Mouse (Mus musculus) bone marrow, adult 2 months (tissue): ENCODE measurements around the gene Pten. TPM values are rescaled to one million over a fixed set of nuclear protein-coding genes. Genes with fewer than 3 reads are reported as not detected.

Experiments used
- H3K27ac ChIP-seq: fragments of 200-500 bp; 2 replicates; pipeline ENCODE4 v1.5.1; 2012; ENCODE audit warnings: low read depth, mild to moderate bottlenecking, control low read depth, inconsistent platforms, low read length; ENCODE audit not compliant: control insufficient read depth, poor library complexity, insufficient read depth
- H3K4me1 ChIP-seq: fragments of 200-500 bp; 2 replicates; pipeline ENCODE4 v1.6.1; 2011; ENCODE audit warnings: low read length; ENCODE audit not compliant: control insufficient read depth, insufficient read depth
- H3K4me3 ChIP-seq: fragments of 200-500 bp; replicated peaks from 2 replicates; pipeline ENCODE3; 2011; ENCODE audit warnings: mild to moderate bottlenecking, low read depth, low read length, control low read depth; ENCODE audit not compliant: control insufficient read depth
- CTCF ChIP-seq: fragments of 200-500 bp; IDR thresholded peaks from 2 replicates; pipeline ENCODE4 v1.5.1; 2011; ENCODE audit warnings: low read length, control low read depth; ENCODE audit not compliant: control insufficient read depth, insufficient read depth
- POLR2A ChIP-seq: fragments of 200-500 bp; IDR thresholded peaks from 2 replicates; pipeline ENCODE4 v1.6.1; 2011; ENCODE audit warnings: low read depth, mild to moderate bottlenecking, control low read depth, low read length, borderline replicate concordance; ENCODE audit not compliant: control insufficient read depth
- WGBS: fragments of 180-500 bp; shearing (Covaris S2); methylation state at CpG from one replicate; pipeline ENCODE4 v1.1.7; 2018; 5-methylcytosine and 5-hydroxymethylcytosine counted together
- polyA plus RNA-seq: library from polyadenylated mRNA; stranded (reverse); fragments of >200 nt; gene quantifications from 2 replicates; pipeline ENCODE4 v1.2.4, GENCODE M21; 2011; ENCODE audit warnings: low replicate concordance; ENCODE audit not compliant: missing spikeins, insufficient read depth, insufficient read length

Pten gene
- polyA plus RNA-seq, 1 experiment = 24.9 TPM

DNA sequence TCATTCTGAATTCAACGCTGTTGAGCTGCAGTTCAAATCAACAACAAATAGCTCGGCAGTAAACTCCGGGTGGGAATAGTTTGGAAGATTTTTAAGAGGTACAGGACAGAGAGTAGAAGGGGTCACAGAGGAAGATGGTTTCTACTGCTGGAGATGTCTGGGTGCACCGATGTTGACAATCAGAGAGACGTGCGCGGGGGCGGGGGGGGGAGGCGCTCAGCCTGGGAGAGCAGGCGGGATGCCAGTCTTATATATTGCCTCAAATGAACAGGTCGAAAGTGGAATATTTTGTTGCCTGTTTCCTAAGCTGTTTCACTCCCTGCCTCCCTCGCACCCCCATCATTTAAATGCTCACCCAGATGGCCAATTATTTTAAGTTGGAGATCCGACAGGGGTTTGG is 109.5 kb downstream of the Pten start:
- no peak overlapping the region for H3K4me3 ChIP-seq
- 82% methylated on average over 13 of the region's 13 CpGs for WGBS
- H3K4me1 ChIP-seq = no peaks in the 10 kb centered on the region; the same call in 1 of the 2 replicates
- H3K27ac ChIP-seq = no peak overlapping the region
- TF ChIP-seq POLR2A (no peak), CTCF (no peak)

DNA sequence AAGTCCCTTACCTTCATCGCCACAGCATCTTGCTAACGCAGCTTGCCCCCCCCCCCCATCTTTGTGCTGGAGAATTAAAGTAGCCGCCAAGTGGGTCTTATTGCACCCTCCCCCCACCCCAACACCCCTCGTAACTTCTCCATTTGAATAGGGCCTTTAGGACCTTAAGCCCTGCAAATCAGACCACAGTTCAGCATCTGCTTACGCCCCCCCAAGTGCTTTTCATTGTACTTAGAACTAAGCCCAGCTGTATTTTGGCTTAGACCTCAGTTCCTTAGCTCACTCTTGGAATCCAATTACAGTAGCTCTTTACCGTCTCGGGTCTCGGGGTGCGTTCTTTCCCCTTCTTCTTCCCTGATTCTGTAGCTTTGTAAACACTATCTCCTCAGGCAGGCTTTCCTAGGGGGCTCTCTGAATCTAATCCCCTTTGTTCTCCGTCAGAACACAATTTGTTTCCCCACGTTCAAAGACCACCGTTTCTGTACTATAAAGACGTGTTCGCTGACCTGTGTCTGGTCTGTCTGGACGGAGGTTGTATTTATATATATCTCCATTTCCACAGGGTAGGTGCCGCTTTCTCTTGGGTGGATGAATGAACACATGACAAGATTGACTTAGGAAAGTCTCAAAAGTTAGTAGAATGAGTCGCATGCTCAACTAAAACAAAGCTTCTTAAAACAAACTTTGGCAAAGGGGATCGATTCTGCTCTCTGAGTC is 110.0 kb downstream of the Pten start:
- WGBS = 81% methylated on average over 18 of the region's 18 CpGs
- H3K4me3 ChIP-seq = no peak overlapping the region
- H3K27ac ChIP-seq = no peak overlapping the region
- TF ChIP-seq CTCF = no peak
- no peak for TF ChIP-seq POLR2A
- H3K4me1 ChIP-seq = no peaks in the 10 kb centered on the region; the same call in 1 of the 2 replicates

DNA sequence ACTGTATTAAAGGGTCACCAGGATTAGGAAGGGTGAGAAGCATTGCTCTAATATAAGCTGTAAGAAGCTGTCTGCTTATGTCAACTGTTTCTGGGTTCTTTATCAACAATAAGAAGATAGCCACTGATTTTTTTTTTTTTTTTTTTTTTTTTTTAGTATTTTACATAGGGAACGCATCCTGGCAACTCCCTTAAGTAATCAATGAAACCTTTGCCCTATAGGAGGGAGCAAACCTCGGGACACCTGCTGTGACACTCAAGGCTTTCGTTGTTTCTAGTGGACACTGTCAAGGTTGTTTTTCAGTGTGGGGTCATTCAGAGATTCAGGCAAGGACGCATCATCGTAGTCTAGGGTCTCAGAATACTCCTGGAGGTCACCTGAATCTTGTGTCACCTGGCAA is 111.3 kb downstream of the Pten start:
- TF ChIP-seq CTCF = no peak
- no peak for TF ChIP-seq POLR2A
- Histone ChIP-seq H3K4me1 (no peaks in the 10 kb centered on the region; the same call in 1 of the 2 replicates), H3K27ac (no peak overlapping the region), H3K4me3 (no peak overlapping the region)
- 80% methylated on average over 5 of the region's 5 CpGs for WGBS

DNA sequence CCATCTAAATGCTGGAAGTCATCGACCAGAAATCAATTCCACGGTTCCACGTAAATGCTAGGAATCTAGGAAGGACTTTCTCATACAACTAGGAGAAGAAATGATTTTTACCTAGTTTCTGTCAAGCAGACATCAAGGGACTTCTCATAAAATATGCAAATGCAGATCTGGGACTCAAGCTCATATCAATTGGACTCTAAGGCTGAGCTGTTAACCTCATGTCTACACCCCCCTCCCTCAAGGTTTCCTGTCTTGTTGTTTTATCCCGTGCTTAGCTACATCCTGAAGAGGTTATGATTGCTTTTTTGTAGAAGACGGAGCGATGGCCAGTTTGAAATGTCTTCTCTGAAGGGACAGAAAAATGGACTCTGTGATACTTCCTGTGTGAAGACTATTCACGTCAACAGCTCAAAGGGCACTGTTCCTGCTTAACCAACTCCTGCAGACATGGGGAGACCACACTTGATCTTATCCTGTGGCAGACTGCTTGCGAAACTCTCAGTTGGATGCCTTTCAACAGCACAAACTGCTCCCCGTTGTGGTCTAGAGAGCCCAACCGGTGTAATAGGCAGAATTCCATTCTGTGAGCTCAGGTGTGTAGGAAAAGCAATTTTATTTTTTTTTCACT is 111.9 kb downstream of the Pten start:
- 22% methylated on average over 10 of the region's 10 CpGs for WGBS
- TF ChIP-seq POLR2A (no peak), CTCF (no peak)
- H3K4me3 ChIP-seq = no peak overlapping the region
- H3K4me1 ChIP-seq = no peaks in the 10 kb centered on the region; the same call in 1 of the 2 replicates
- no peak overlapping the region; the same call in 1 of the 2 replicates for H3K27ac ChIP-seq

DNA sequence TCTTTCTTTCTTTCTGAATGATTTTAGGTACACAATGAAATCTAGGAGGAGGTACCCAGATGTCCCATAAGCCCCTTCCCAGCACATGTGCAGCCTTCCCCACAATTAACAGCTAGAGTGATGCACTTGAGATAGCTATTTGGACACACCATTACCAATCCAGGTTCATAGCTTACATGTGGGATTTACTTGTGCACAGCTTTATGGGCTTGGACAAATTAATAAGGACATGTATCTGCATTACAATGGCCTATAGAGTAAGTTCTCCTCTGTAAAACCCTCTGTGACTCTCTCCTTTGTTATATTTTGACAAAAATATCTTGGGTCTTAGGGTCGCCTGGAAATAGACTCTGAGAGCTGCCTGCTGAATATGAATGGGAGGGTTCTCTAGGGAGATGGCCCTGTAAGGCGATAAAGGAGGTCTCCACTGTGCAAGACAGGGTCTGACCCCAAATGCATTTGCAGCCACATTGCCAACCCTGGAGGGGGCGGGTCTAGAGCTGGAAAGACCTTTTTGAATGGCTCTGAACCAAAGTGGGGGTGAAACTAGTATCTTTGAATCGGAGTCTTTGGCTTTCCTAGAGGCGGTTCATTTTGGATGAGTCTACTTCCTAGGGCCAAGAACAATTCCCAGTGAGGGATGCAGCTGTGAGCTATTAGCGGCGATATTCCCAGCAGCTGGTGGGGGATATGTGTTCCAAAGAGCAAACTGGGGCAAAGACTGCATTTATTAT is 116.8 kb downstream of the Pten start:
- TF ChIP-seq POLR2A = no peak
- TF ChIP-seq CTCF = no peak
- no peaks in the 10 kb centered on the region; the same call in 1 of the 2 replicates for H3K4me1 ChIP-seq

More for the DNA sequence above, 116.8 kb downstream of the Pten start:
- H3K4me3 ChIP-seq = no peak overlapping the region
- H3K27ac ChIP-seq = no peak overlapping the region
- WGBS = 83% methylated on average over 7 of the region's 7 CpGs

Other genes starting within 250 kb of the Pten start
- gene Papss2, start 161.7 kb upstream of the Pten start, polyA plus RNA-seq = 1.4 and 4.3 TPM in 2 replicates
- 10.7 and 12.5 TPM in 2 replicates for gene Atad1, start 17.7 kb upstream of the Pten start, polyA plus RNA-seq